17 mouse cellular contexts compared by ENCODE assay signal in genomic region chr19:25347515-25347914, GRCm38 (mm10).
DNase-seq lines count a peak whose midpoint lies in the region; ATAC-seq and TF ChIP-seq lines count a peak whose summit lies in the region.
"Had no signal": no experiment of that assay in that cellular context is flagged by ENCODE, and none has a peak within 500 bp of the region (broad histone marks: within the 10 kb centered on the region; RNA-seq: fewer than 3 reads in every experiment).

No protein-coding gene starts in this region.

- no peaks in the 10 kb centered on the region for H3K9me3 ChIP-seq in heart, embryonic 16.5 days (replicated peaks; ENCODE audit: control insufficient read depth, low read length)
- no peaks in the 10 kb centered on the region for H3K9me3 ChIP-seq in stomach, embryonic 15.5 days
- H3K9me3 ChIP-seq: forebrain, embryonic 13.5 days; liver, embryonic 12.5 days; megakaryocyte, embryonic 14.5 days had no signal

- H3K4me2 ChIP-seq in heart, embryonic 16.5 days (ENCODE audit: low read depth, low read length), result no peak overlapping the region
- H3K4me2 ChIP-seq in stomach, embryonic 15.5 days, result no peak overlapping the region
- H3K4me2 ChIP-seq: forebrain, embryonic 13.5 days; hindbrain, embryonic 14.5 days; liver, embryonic 12.5 days had no signal

- no peaks in the 10 kb centered on the region for H3K4me1 ChIP-seq in lung, adult 2 months (ENCODE audit: control insufficient read depth, insufficient read depth, low read length)
- H3K4me1 ChIP-seq in heart, embryonic 16.5 days (ENCODE audit: control insufficient read depth, insufficient read depth, low read length), result peaks cover 24% of the 10 kb centered on the region
- peaks cover 19% of the 10 kb centered on the region; the same call in 1 of the 2 replicates for H3K4me1 ChIP-seq in stomach, embryonic 15.5 days
- H3K4me1 ChIP-seq: megakaryocyte, embryonic 14.5 days had no signal

- intact Hi-C loops in left cerebral cortex, adult 2 months (cut with DNase I), result no loop called here

- no peak overlapping the region for H3K4me3 ChIP-seq in lung, adult 2 months (replicated peaks; ENCODE audit: extremely low read depth, low read depth, low read length)
- no peak overlapping the region for H3K4me3 ChIP-seq in heart, embryonic 16.5 days (ENCODE audit: low read length)
- H3K4me3 ChIP-seq in stomach, embryonic 15.5 days (replicated peaks), result no peak overlapping the region
- H3K4me3 ChIP-seq in left cerebral cortex, adult 2 months, result no peak overlapping the region
- H3K4me3 ChIP-seq: forebrain, embryonic 13.5 days; liver, embryonic 12.5 days; megakaryocyte, embryonic 14.5 days had no signal

- peak; percentile 77 for ATAC-seq in heart, embryonic 16.5 days (replicated peaks; ENCODE audit: extremely low read depth, insufficient read depth, low FRiP score)
- ATAC-seq in stomach, embryonic 15.5 days (ENCODE audit: insufficient read depth, low FRiP score, low read depth), result no peak; the same call in 1 of the 2 replicates
- no peak for ATAC-seq in inflammation-experienced regulatory T-cells, adult 6 months
- ATAC-seq in cerebellum, adult (ENCODE audit: insufficient number of reproducible peaks, low FRiP score, low TSS enrichment), result no peak
- ATAC-seq: forebrain, embryonic 13.5 days; liver, embryonic 12.5 days had no signal

- H3K9ac ChIP-seq in heart, embryonic 16.5 days (ENCODE audit: low read length), result no peak overlapping the region
- no peak overlapping the region for H3K9ac ChIP-seq in stomach, embryonic 15.5 days
- H3K9ac ChIP-seq: forebrain, embryonic 13.5 days; hindbrain, embryonic 14.5 days; liver, embryonic 12.5 days had no signal

- no peaks in the 10 kb centered on the region for H3K27me3 ChIP-seq in heart, embryonic 16.5 days (ENCODE audit: control insufficient read depth, insufficient read depth, low read length)
- no peaks in the 10 kb centered on the region for H3K27me3 ChIP-seq in stomach, embryonic 15.5 days (replicated peaks)
- H3K27me3 ChIP-seq: forebrain, embryonic 13.5 days; liver, embryonic 12.5 days had no signal

- DNase-seq in lung, postnatal 14 days, result peak; percentile 15
- DNase-seq in lung, adult 2 months, result no peak
- DNase-seq in heart, adult 8-10 months (ENCODE audit: low spot score), result peak; percentile 63
- no peak for DNase-seq in left cerebral cortex, adult 2 months (ENCODE audit: extremely low spot score in 1 of 2, low spot score in 2 of 2)
- DNase-seq: cerebellum, postnatal 14 days; kidney, adult 9 months; layer of hippocampus, adult 9-11 months; retina, postnatal 1 day; thymus, postnatal 4 days had no signal

- peak overlapping the region; percentile 78 for H3K27ac ChIP-seq in heart, embryonic 16.5 days (ENCODE audit: low read length)
- H3K27ac ChIP-seq in stomach, embryonic 15.5 days, result 0 out of 2 replicates have a peak overlapping the region, but pooled peaks have one; percentile 32
- H3K27ac ChIP-seq in left cerebral cortex, adult 2 months, result no peak overlapping the region
- H3K27ac ChIP-seq: forebrain, embryonic 13.5 days; hindbrain, embryonic 14.5 days; liver, embryonic 12.5 days had no signal

- 33% methylated on average over 5 of the region's 5 CpGs for WGBS in lung, adult 2 months
- WGBS in heart, embryonic 16.5 days, result 30% methylated on average over 5 of the region's 5 CpGs
- 43% methylated on average over 5 of the region's 5 CpGs for WGBS in stomach, embryonic 15.5 days

- H3K36me3 ChIP-seq in heart, embryonic 16.5 days (ENCODE audit: control insufficient read depth, insufficient read depth), result no peaks in the 10 kb centered on the region
- no peaks in the 10 kb centered on the region for H3K36me3 ChIP-seq in stomach, embryonic 15.5 days
- H3K36me3 ChIP-seq: liver, embryonic 12.5 days had no signal

- no peak for TF ChIP-seq POLR2A in lung, adult 2 months (IDR thresholded peaks at IDR 0.05; ENCODE audit: borderline replicate concordance, extremely low read depth, low read depth, low read length)

- no peak for TF ChIP-seq CTCF in lung, adult 2 months (IDR thresholded peaks at IDR 0.05; ENCODE audit: insufficient read depth, low read length)
- no peak for TF ChIP-seq CTCF in left cerebral cortex, adult 2 months (IDR thresholded peaks at IDR 0.05)

Comparison
In these comparisons a context has a peak if more than half of its experiments do, and no peak if none do; other contexts are left out.
1. DNase-seq: peak in lung, postnatal 14 days (single experiment) and heart, adult 8-10 months (single experiment); none in lung, adult 2 months (single experiment) and left cerebral cortex, adult 2 months (0 of 2).